Mouse (Mus musculus) heart, postnatal 0 days (tissue): ENCODE data around the gene Itga8.

Experiments used
- CTCF ChIP-seq: IDR thresholded peaks from 2 replicates; pipeline ENCODE4 v1.5.1; 2016; ENCODE audit warnings: antibody characterized with exemption, control low read depth, low read depth
- EP300 ChIP-seq: IDR thresholded peaks from 2 replicates; pipeline ENCODE4 v1.6.1; 2016; ENCODE audit warnings: antibody characterized with exemption, low read depth

- no peak for TF ChIP-seq CTCF
- TF ChIP-seq EP300: no peak
Measured at GRCm38 (mm10) chr2:12107265-12107664, 194.5 kb downstream of the Itga8 start.
